11 mouse cellular contexts compared by ENCODE assay signal in the genomic region with DNA sequence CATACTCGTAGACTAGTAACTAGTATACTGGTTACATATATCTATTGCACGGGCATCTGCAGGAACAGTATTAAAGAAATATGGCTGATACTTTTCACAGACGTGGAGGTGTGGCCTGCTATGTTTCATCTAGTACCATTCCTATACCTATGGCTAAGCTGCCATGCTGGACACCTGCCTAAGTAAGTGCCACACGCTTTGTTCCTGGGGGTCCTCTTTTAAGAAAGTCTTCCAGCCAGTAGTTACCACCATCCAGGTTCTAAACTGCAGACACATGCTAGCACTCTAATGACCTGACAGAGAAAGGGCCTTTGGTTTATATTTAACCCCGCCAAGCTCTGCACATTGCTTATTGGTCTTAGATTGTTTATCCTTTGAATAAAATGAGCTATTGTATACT.
DNase-seq lines count a peak whose midpoint lies in the region; ATAC-seq and TF ChIP-seq lines count a peak whose summit lies in the region.
"Had no signal": no experiment of that assay in that cellular context is flagged by ENCODE, and none has a peak within 500 bp of the region (broad histone marks: within the 10 kb centered on the region; RNA-seq: fewer than 3 reads in every experiment).

No protein-coding gene starts in this region.

- no peaks in the 10 kb centered on the region for H3K79me2 ChIP-seq in myocyte (ENCODE audit: control insufficient read depth, insufficient read depth)

- no peak overlapping the region for H3K4me2 ChIP-seq in forebrain, embryonic 12.5 days
- no peak overlapping the region for H3K4me2 ChIP-seq in forebrain, embryonic 11.5 days (ENCODE audit: low read depth, low read length, severe bottlenecking)
- H3K4me2 ChIP-seq in hindbrain, embryonic 11.5 days (replicated peaks; ENCODE audit: low read depth, low read length) = no peak overlapping the region
- H3K4me2 ChIP-seq in midbrain, embryonic 14.5 days (ENCODE audit: low read length) = no peak overlapping the region
- H3K4me2 ChIP-seq in myocyte (ENCODE audit: low read depth) = peak overlapping the region; percentile 73
- H3K4me2 ChIP-seq in liver, postnatal 0 days (ENCODE audit: low read depth, low read length) = no peak overlapping the region

- WGBS in forebrain, embryonic 12.5 days = 92% methylated on average over 5 of the region's 5 CpGs
- 87% methylated on average over 5 of the region's 5 CpGs for WGBS in forebrain, embryonic 11.5 days
- WGBS in hindbrain, embryonic 10.5 days = 90% methylated on average over 5 of the region's 5 CpGs
- WGBS in hindbrain, embryonic 11.5 days = 92% methylated on average over 5 of the region's 5 CpGs
- WGBS in midbrain, embryonic 10.5 days = 87% methylated on average over 5 of the region's 5 CpGs
- WGBS in midbrain, embryonic 14.5 days = 94% methylated on average over 5 of the region's 5 CpGs
- WGBS in liver, postnatal 0 days (ENCODE audit: insufficient replicate concordance) = 78% methylated on average over 5 of the region's 5 CpGs

- H3K9ac ChIP-seq in forebrain, embryonic 12.5 days = no peak overlapping the region
- no peak overlapping the region for H3K9ac ChIP-seq in forebrain, embryonic 11.5 days (ENCODE audit: low read length)
- H3K9ac ChIP-seq in hindbrain, embryonic 11.5 days (ENCODE audit: low read depth, low read length) = no peak overlapping the region
- no peak overlapping the region for H3K9ac ChIP-seq in midbrain, embryonic 14.5 days (replicated peaks; ENCODE audit: low read length)
- no peak overlapping the region for H3K9ac ChIP-seq in liver, postnatal 0 days (replicated peaks)
- H3K9ac ChIP-seq: kidney, embryonic 15.5 days; midbrain, embryonic 12.5 days had no signal

- 0 out of 2 replicates have a peak overlapping the region, but pooled peaks have one; percentile 42 for H3K27ac ChIP-seq in forebrain, embryonic 12.5 days
- no peak overlapping the region for H3K27ac ChIP-seq in forebrain, embryonic 11.5 days (ENCODE audit: low read depth, low read length)
- H3K27ac ChIP-seq in hindbrain, embryonic 10.5 days = peak overlapping the region; percentile 84
- no peak overlapping the region for H3K27ac ChIP-seq in hindbrain, embryonic 11.5 days (ENCODE audit: low read depth, low read length)
- peak overlapping the region; percentile 64 for H3K27ac ChIP-seq in midbrain, embryonic 10.5 days (replicated peaks)
- no peak overlapping the region for H3K27ac ChIP-seq in midbrain, embryonic 14.5 days (replicated peaks; ENCODE audit: low read depth, low read length)
- no peak overlapping the region for H3K27ac ChIP-seq in liver, postnatal 0 days (ENCODE audit: low read depth)
- H3K27ac ChIP-seq: kidney, embryonic 15.5 days; midbrain, embryonic 12.5 days had no signal

- no peak for TF ChIP-seq CTCF in liver, postnatal 0 days (IDR thresholded peaks at IDR 0.05; ENCODE audit: low read depth)

- no peaks in the 10 kb centered on the region for H3K36me3 ChIP-seq in forebrain, embryonic 12.5 days (replicated peaks)
- no peaks in the 10 kb centered on the region for H3K36me3 ChIP-seq in forebrain, embryonic 11.5 days (ENCODE audit: control insufficient read depth, insufficient read depth, low read length)
- no peaks in the 10 kb centered on the region for H3K36me3 ChIP-seq in hindbrain, embryonic 10.5 days
- H3K36me3 ChIP-seq in hindbrain, embryonic 11.5 days (ENCODE audit: control insufficient read depth, insufficient read depth, low read length) = no peaks in the 10 kb centered on the region
- H3K36me3 ChIP-seq in midbrain, embryonic 10.5 days = no peaks in the 10 kb centered on the region
- H3K36me3 ChIP-seq in midbrain, embryonic 14.5 days (ENCODE audit: control insufficient read depth, insufficient read depth, low read length) = no peaks in the 10 kb centered on the region
- H3K36me3 ChIP-seq in myocyte (ENCODE audit: control insufficient read depth, insufficient read depth) = no peaks in the 10 kb centered on the region
- H3K36me3 ChIP-seq in liver, postnatal 0 days (replicated peaks; ENCODE audit: insufficient read depth, low read length) = no peaks in the 10 kb centered on the region
- H3K36me3 ChIP-seq: kidney, embryonic 15.5 days; midbrain, embryonic 12.5 days had no signal

- H3K4me3 ChIP-seq in forebrain, embryonic 12.5 days (replicated peaks) = no peak overlapping the region
- no peak overlapping the region for H3K4me3 ChIP-seq in forebrain, embryonic 11.5 days (ENCODE audit: low read depth, low read length)
- no peak overlapping the region for H3K4me3 ChIP-seq in hindbrain, embryonic 10.5 days
- H3K4me3 ChIP-seq in hindbrain, embryonic 11.5 days (ENCODE audit: low read depth, low read length) = no peak overlapping the region
- H3K4me3 ChIP-seq in midbrain, embryonic 10.5 days = no peak overlapping the region
- H3K4me3 ChIP-seq in midbrain, embryonic 14.5 days (replicated peaks; ENCODE audit: low read depth, low read length) = no peak overlapping the region
- H3K4me3 ChIP-seq in myocyte = no peak overlapping the region
- no peak overlapping the region for H3K4me3 ChIP-seq in liver, postnatal 0 days (ENCODE audit: low read depth, low read length)
- H3K4me3 ChIP-seq: kidney, embryonic 15.5 days; midbrain, embryonic 12.5 days had no signal

- H3K27me3 ChIP-seq in forebrain, embryonic 12.5 days = no peaks in the 10 kb centered on the region
- H3K27me3 ChIP-seq in forebrain, embryonic 11.5 days (ENCODE audit: control insufficient read depth, insufficient read depth, low read length) = no peaks in the 10 kb centered on the region
- no peaks in the 10 kb centered on the region for H3K27me3 ChIP-seq in hindbrain, embryonic 10.5 days (ENCODE audit: insufficient read depth, poor library complexity, severe bottlenecking)
- no peaks in the 10 kb centered on the region for H3K27me3 ChIP-seq in hindbrain, embryonic 11.5 days (ENCODE audit: control insufficient read depth, insufficient read depth, low read length)
- no peaks in the 10 kb centered on the region for H3K27me3 ChIP-seq in midbrain, embryonic 10.5 days (ENCODE audit: low read depth, poor library complexity, severe bottlenecking)
- no peaks in the 10 kb centered on the region for H3K27me3 ChIP-seq in midbrain, embryonic 14.5 days (ENCODE audit: control insufficient read depth, insufficient read depth, low read length)
- no peaks in the 10 kb centered on the region for H3K27me3 ChIP-seq in myocyte (ENCODE audit: control insufficient read depth, insufficient read depth, insufficient read length)
- no peaks in the 10 kb centered on the region for H3K27me3 ChIP-seq in liver, postnatal 0 days (ENCODE audit: insufficient read depth, low read length)
- H3K27me3 ChIP-seq: kidney, embryonic 15.5 days; midbrain, embryonic 12.5 days had no signal

- ATAC-seq in forebrain, embryonic 12.5 days (ENCODE audit: low FRiP score) = no peak
- ATAC-seq in forebrain, embryonic 11.5 days (replicated peaks; ENCODE audit: low FRiP score) = no peak
- no peak for ATAC-seq in hindbrain, embryonic 11.5 days (ENCODE audit: low FRiP score)
- no peak; the same call in 1 of the 2 replicates for ATAC-seq in midbrain, embryonic 14.5 days (ENCODE audit: low FRiP score, low TSS enrichment)
- ATAC-seq in liver, postnatal 0 days = no peak

- no peak overlapping the region for H3ac ChIP-seq in myocyte (ENCODE audit: control insufficient read depth, insufficient read length)

- no peak for TF ChIP-seq POLR2A in myocyte (IDR thresholded peaks at IDR 0.05; ENCODE audit: insufficient read length, low read depth)

- no peak for DNase-seq in forebrain, embryonic 11.5 days (ENCODE audit: low spot score)
- DNase-seq in hindbrain, embryonic 10.5 days (ENCODE audit: low spot score) = no peak
- no peak for DNase-seq in hindbrain, embryonic 11.5 days (ENCODE audit: low spot score)
- DNase-seq in midbrain, embryonic 10.5 days (ENCODE audit: low spot score) = no peak
- no peak for DNase-seq in midbrain, embryonic 14.5 days
- DNase-seq in liver, postnatal 0 days = no peak
- DNase-seq: right cerebral cortex, postnatal 14 days had no signal

- H3K9me3 ChIP-seq in forebrain, embryonic 12.5 days = no peaks in the 10 kb centered on the region
- H3K9me3 ChIP-seq in forebrain, embryonic 11.5 days (ENCODE audit: control insufficient read depth, low read length) = no peaks in the 10 kb centered on the region
- H3K9me3 ChIP-seq in hindbrain, embryonic 10.5 days = no peaks in the 10 kb centered on the region
- H3K9me3 ChIP-seq in hindbrain, embryonic 11.5 days (ENCODE audit: control insufficient read depth, low read length) = no peaks in the 10 kb centered on the region
- no peaks in the 10 kb centered on the region for H3K9me3 ChIP-seq in midbrain, embryonic 10.5 days (replicated peaks)
- H3K9me3 ChIP-seq in midbrain, embryonic 14.5 days (ENCODE audit: control insufficient read depth, low read length) = no peaks in the 10 kb centered on the region
- no peaks in the 10 kb centered on the region for H3K9me3 ChIP-seq in liver, postnatal 0 days (ENCODE audit: low read length)
- H3K9me3 ChIP-seq: kidney, embryonic 15.5 days; midbrain, embryonic 12.5 days had no signal

- H3K4me1 ChIP-seq in forebrain, embryonic 12.5 days = peaks cover 13% of the 10 kb centered on the region
- peaks cover 8% of the 10 kb centered on the region; the same call in 1 of the 2 replicates for H3K4me1 ChIP-seq in forebrain, embryonic 11.5 days (replicated peaks; ENCODE audit: control insufficient read depth, insufficient read depth, low read length)
- H3K4me1 ChIP-seq in hindbrain, embryonic 10.5 days (replicated peaks) = peaks cover 14% of the 10 kb centered on the region
- no peaks in the 10 kb centered on the region for H3K4me1 ChIP-seq in hindbrain, embryonic 11.5 days (replicated peaks; ENCODE audit: control insufficient read depth, insufficient read depth, low read length)
- H3K4me1 ChIP-seq in midbrain, embryonic 10.5 days = peaks cover 11% of the 10 kb centered on the region
- H3K4me1 ChIP-seq in midbrain, embryonic 14.5 days (ENCODE audit: control insufficient read depth, insufficient read depth, low read length) = 0 out of 2 replicates have a peak, but pooled peaks cover 8% of the 10 kb centered on the region
- H3K4me1 ChIP-seq in liver, postnatal 0 days (ENCODE audit: insufficient read depth) = no peaks in the 10 kb centered on the region

- TF ChIP-seq EP300 in liver, postnatal 0 days (IDR thresholded peaks at IDR 0.05; ENCODE audit: low read depth) = no peak

TF ChIP-seq in myocyte, 11 proteins besides CTCF, POLR2A, EP300 and RAD21 (continues in another document):
- TF ChIP-seq POLR2AphosphoS2 (IDR thresholded peaks at IDR 0.05; ENCODE audit: insufficient read length, low read depth) (no peak), MYOG (IDR thresholded peaks at IDR 0.05; ENCODE audit: control insufficient read depth in 1 of 3, insufficient read depth in 1 of 3, insufficient read length in 2 of 3, low read depth in 2 of 3) (no peak), REST (IDR thresholded peaks at IDR 0.05; ENCODE audit: insufficient read depth, insufficient read length) (no peak), USF1 (IDR thresholded peaks at IDR 0.05; ENCODE audit: low read depth) (no peak), TCF12 (IDR thresholded peaks at IDR 0.05; ENCODE audit: insufficient read depth, poor library complexity, severe bottlenecking) (no peak), E2F4 (IDR thresholded peaks at IDR 0.05; ENCODE audit: insufficient read depth) (no peak), SRF (IDR thresholded peaks at IDR 0.05; ENCODE audit: control insufficient read depth, insufficient read length, low read depth) (no peak), MYOD1 (IDR thresholded peaks at IDR 0.05; ENCODE audit: control insufficient read depth in 1 of 3, insufficient read length in 2 of 3, low read depth in 2 of 3) (no peak)

Comparison
In these comparisons a context has a peak if more than half of its experiments do, and no peak if none do; other contexts are left out.
1. H3K27ac ChIP-seq: peak in forebrain, embryonic 12.5 days (single experiment), hindbrain, embryonic 10.5 days (single experiment) and midbrain, embryonic 10.5 days (single experiment); none in forebrain, embryonic 11.5 days (single experiment), hindbrain, embryonic 11.5 days (single experiment), midbrain, embryonic 14.5 days (single experiment) and liver, postnatal 0 days (single experiment).